Mouse (Mus musculus) kidney, adult 2 months (tissue): ENCODE measurements at regions not wholly inside any gene's neighbourhood (a gene's known extent, or its start where the extent isn't known, plus 50 kb on each side); places are given as distances from the start of the nearest gene placed in this dataset.

Experiments
- CTCF ChIP-seq: fragments of 200-500 bp; conservative IDR thresholded peaks from 2 replicates; pipeline ENCODE4 v1.5.1; 2011; ENCODE audit warnings: low read depth, mild to moderate bottlenecking, control low read depth, low read length, moderate library complexity, mixed read lengths; ENCODE audit not compliant: insufficient read depth, insufficient read length
- POLR2A ChIP-seq: fragments of 200-500 bp; IDR thresholded peaks from one replicate; pipeline ENCODE4 v1.6.1; 2011; ENCODE audit warnings: low read depth, low read length, control low read depth

DNA sequence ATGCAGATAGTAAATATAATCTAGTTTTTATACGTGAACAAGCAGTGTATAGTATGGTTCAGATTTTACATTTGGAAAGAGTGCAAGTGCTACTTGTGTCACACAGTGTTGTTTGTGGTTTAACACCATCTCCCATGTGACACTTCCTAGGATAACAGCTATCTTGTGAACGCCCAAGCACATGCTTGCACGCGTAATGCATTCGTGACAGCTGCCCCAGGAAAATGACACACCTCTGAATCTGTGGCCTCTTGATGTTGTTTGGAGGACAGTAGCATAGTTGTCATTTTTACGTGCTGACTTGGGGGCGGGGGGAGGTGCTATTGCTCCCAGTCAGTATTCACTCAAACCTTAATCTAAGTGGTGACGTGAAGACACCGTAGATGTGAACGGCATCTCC lies 256.2 kb upstream of the Daam1 start:
- TF ChIP-seq POLR2A (no peak), CTCF (no peak)
